Mouse (Mus musculus) cerebellum, adult 18-20 months (tissue): ENCODE measurements at regions not wholly inside any gene's neighbourhood (a gene's known extent, or its start where the extent isn't known, plus 50 kb on each side); places are given as distances from the start of the nearest gene placed in this dataset.

ENCODE experiments used
- DNase-seq, 2 experiments: peaks; one replicate each; pipeline ENCODE4 v3.0.0; 2021

- DNase-seq = no peak
Measured at GRCm38 (mm10) chr15:52783940-52784339, 1100.8 kb upstream of the Gm7489 start.

- DNase-seq = no peak
Measured at GRCm38 (mm10) chr15:52785196-52785595, 1099.5 kb upstream of the Gm7489 start.

GRCm38 (mm10) chr15:52785976-52786375 lies 1098.7 kb upstream of the Gm7489 start:
- DNase-seq = no peak

GRCm38 (mm10) chr15:52805479-52806199 lies 1079.1 kb upstream of the Gm7489 start:
- DNase-seq = no peak

- peak; percentile 9 to 18 for DNase-seq
Measured at GRCm38 (mm10) chr15:52808622-52809021, 1076.1 kb upstream of the Gm7489 start.

GRCm38 (mm10) chr15:52820796-52821195 lies 1063.9 kb upstream of the Gm7489 start:
- DNase-seq = no peak

- DNase-seq = no peak
Measured at GRCm38 (mm10) chr15:52836896-52837295, 1047.8 kb upstream of the Gm7489 start.

GRCm38 (mm10) chr15:52848132-52848531 lies 1036.6 kb upstream of the Gm7489 start:
- no peak for DNase-seq

- no peak for DNase-seq
Measured at GRCm38 (mm10) chr15:52858682-52859081, 1026.0 kb upstream of the Gm7489 start.

- no peak for DNase-seq
Measured at GRCm38 (mm10) chr15:52863494-52863893, 1021.2 kb upstream of the Gm7489 start.

GRCm38 (mm10) chr15:52892244-52892950 lies 992.3 kb upstream of the Gm7489 start:
- peak in 1 of 2 experiments; percentile 1 for DNase-seq

- DNase-seq = no peak
Measured at GRCm38 (mm10) chr15:52898107-52898506, 986.6 kb upstream of the Gm7489 start.

GRCm38 (mm10) chr15:52899403-52899802 lies 985.3 kb upstream of the Gm7489 start:
- DNase-seq = no peak

- no peak for DNase-seq
Measured at GRCm38 (mm10) chr15:52899822-52900221, 984.9 kb upstream of the Gm7489 start.

GRCm38 (mm10) chr15:52905231-52905630 lies 979.5 kb upstream of the Gm7489 start:
- no peak for DNase-seq

GRCm38 (mm10) chr15:52907217-52907616 lies 977.5 kb upstream of the Gm7489 start:
- no peak for DNase-seq

- DNase-seq = no peak
Measured at GRCm38 (mm10) chr15:52922277-52922676, 962.4 kb upstream of the Gm7489 start.

- no peak for DNase-seq
Measured at GRCm38 (mm10) chr15:52928408-52928807, 956.3 kb upstream of the Gm7489 start.

- peak; percentile 10 to 20 for DNase-seq
Measured at GRCm38 (mm10) chr15:52937138-52937537, 947.6 kb upstream of the Gm7489 start.

GRCm38 (mm10) chr15:52944592-52944991 lies 940.1 kb upstream of the Gm7489 start:
- DNase-seq = no peak

- DNase-seq = no peak
Measured at GRCm38 (mm10) chr15:52948196-52948595, 936.5 kb upstream of the Gm7489 start.

GRCm38 (mm10) chr15:52953480-52953879 lies 931.2 kb upstream of the Gm7489 start:
- no peak for DNase-seq

- DNase-seq = no peak
Measured at GRCm38 (mm10) chr15:52954715-52955593, 929.8 kb upstream of the Gm7489 start.
